In the genomic region with DNA sequence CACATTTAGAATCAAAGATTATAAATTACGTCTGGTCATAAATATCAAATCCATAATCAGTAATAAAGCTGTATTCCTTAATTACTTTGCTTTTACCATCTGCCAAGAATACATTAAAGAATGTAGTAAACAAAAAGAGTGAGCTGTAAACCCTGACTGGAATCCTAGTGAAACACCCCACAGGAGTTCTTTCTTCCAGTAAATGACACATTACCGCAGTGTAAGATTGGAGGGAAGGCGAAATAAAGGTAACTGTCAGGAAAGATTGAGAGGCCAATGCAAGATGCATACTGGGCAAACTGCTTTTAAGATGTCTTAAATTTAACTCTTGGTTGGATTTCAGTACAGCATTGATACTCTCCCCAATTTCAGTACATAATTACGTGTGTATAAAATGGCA, we compare ENCODE assay signal across 31 mouse cellular contexts.
DNase-seq lines count a peak whose midpoint lies in the region; ATAC-seq and TF ChIP-seq lines count a peak whose summit lies in the region.
"Had no signal": no experiment of that assay in that cellular context is flagged by ENCODE, and none has a peak within 500 bp of the region (broad histone marks: within the 10 kb centered on the region; RNA-seq: fewer than 3 reads in every experiment).

No protein-coding gene starts in this region.

- H3K36me3 ChIP-seq in forebrain, embryonic 16.5 days (ENCODE audit: control insufficient read depth, insufficient read depth): no peaks in the 10 kb centered on the region
- no peaks in the 10 kb centered on the region for H3K36me3 ChIP-seq in forebrain, embryonic 11.5 days (ENCODE audit: control insufficient read depth, insufficient read depth, low read length)
- H3K36me3 ChIP-seq in midbrain, postnatal 0 days (ENCODE audit: insufficient read depth, low read length): no peaks in the 10 kb centered on the region
- no peaks in the 10 kb centered on the region for H3K36me3 ChIP-seq in midbrain, embryonic 11.5 days (ENCODE audit: control insufficient read depth, insufficient read depth, low read length)
- no peaks in the 10 kb centered on the region for H3K36me3 ChIP-seq in hindbrain, embryonic 15.5 days
- no peaks in the 10 kb centered on the region for H3K36me3 ChIP-seq in neural tube, embryonic 14.5 days (ENCODE audit: control insufficient read depth, insufficient read depth, low read length)
- H3K36me3 ChIP-seq: embryonic facial prominence, embryonic 13.5 days; heart, embryonic 10.5 days; heart, embryonic 15.5 days; limb, embryonic 10.5 days; limb, embryonic 15.5 days; liver, embryonic 13.5 days; midbrain, embryonic 12.5 days had no signal

- peak; percentile 65 for ATAC-seq in forebrain, embryonic 16.5 days
- no peak for ATAC-seq in forebrain, embryonic 11.5 days (replicated peaks; ENCODE audit: low FRiP score)
- no peak for ATAC-seq in midbrain, postnatal 0 days (ENCODE audit: low FRiP score)
- ATAC-seq in midbrain, embryonic 11.5 days (ENCODE audit: low FRiP score): no peak
- ATAC-seq in hindbrain, embryonic 15.5 days (ENCODE audit: low FRiP score, low read depth): peak; percentile 65; the same call in 1 of the 2 replicates
- peak; percentile 76 for ATAC-seq in neural tube, embryonic 14.5 days (ENCODE audit: low read depth)
- ATAC-seq: CD4-positive, CD25-positive, alpha-beta regulatory T cell, adult 4 months; intestine, postnatal 0 days; lung, postnatal 0 days had no signal

- no peak for TF ChIP-seq CTCF in midbrain, postnatal 0 days (IDR thresholded peaks at IDR 0.05)

- H3K9me3 ChIP-seq in forebrain, embryonic 16.5 days (ENCODE audit: control insufficient read depth, low read length): no peaks in the 10 kb centered on the region
- no peaks in the 10 kb centered on the region for H3K9me3 ChIP-seq in forebrain, embryonic 11.5 days (ENCODE audit: control insufficient read depth, low read length)
- no peaks in the 10 kb centered on the region for H3K9me3 ChIP-seq in midbrain, postnatal 0 days (ENCODE audit: low read length)
- H3K9me3 ChIP-seq in midbrain, embryonic 11.5 days (ENCODE audit: control insufficient read depth, low read length): no peaks in the 10 kb centered on the region
- no peaks in the 10 kb centered on the region for H3K9me3 ChIP-seq in hindbrain, embryonic 15.5 days
- no peaks in the 10 kb centered on the region for H3K9me3 ChIP-seq in neural tube, embryonic 14.5 days (ENCODE audit: control insufficient read depth, low read length)
- H3K9me3 ChIP-seq: embryonic facial prominence, embryonic 13.5 days; heart, embryonic 10.5 days; heart, embryonic 15.5 days; limb, embryonic 10.5 days; limb, embryonic 15.5 days; liver, embryonic 13.5 days; midbrain, embryonic 12.5 days had no signal

- H3K27ac ChIP-seq in forebrain, embryonic 16.5 days (ENCODE audit: low read length): no peak overlapping the region
- H3K27ac ChIP-seq in forebrain, embryonic 11.5 days (ENCODE audit: low read depth, low read length): no peak overlapping the region
- H3K27ac ChIP-seq in midbrain, postnatal 0 days (ENCODE audit: low read depth, low read length): no peak overlapping the region
- no peak overlapping the region for H3K27ac ChIP-seq in midbrain, embryonic 11.5 days (ENCODE audit: low read depth, low read length)
- no peak overlapping the region for H3K27ac ChIP-seq in hindbrain, embryonic 15.5 days (replicated peaks)
- no peak overlapping the region; the same call in 1 of the 2 replicates for H3K27ac ChIP-seq in neural tube, embryonic 14.5 days (ENCODE audit: low read depth, low read length)
- H3K27ac ChIP-seq: embryonic facial prominence, embryonic 13.5 days; heart, embryonic 10.5 days; heart, embryonic 15.5 days; limb, embryonic 10.5 days; limb, embryonic 15.5 days; liver, embryonic 13.5 days; midbrain, embryonic 12.5 days had no signal

- no peak overlapping the region for H3K4me3 ChIP-seq in forebrain, embryonic 16.5 days (replicated peaks; ENCODE audit: low read length)
- no peak overlapping the region for H3K4me3 ChIP-seq in forebrain, embryonic 11.5 days (ENCODE audit: low read depth, low read length)
- no peak overlapping the region for H3K4me3 ChIP-seq in midbrain, postnatal 0 days (ENCODE audit: low read depth, low read length)
- H3K4me3 ChIP-seq in midbrain, embryonic 11.5 days (ENCODE audit: low read depth, low read length): no peak overlapping the region
- no peak overlapping the region for H3K4me3 ChIP-seq in hindbrain, embryonic 15.5 days
- no peak overlapping the region for H3K4me3 ChIP-seq in neural tube, embryonic 14.5 days (ENCODE audit: low read depth, low read length)
- H3K4me3 ChIP-seq: embryonic facial prominence, embryonic 13.5 days; heart, embryonic 10.5 days; heart, embryonic 15.5 days; limb, embryonic 10.5 days; limb, embryonic 15.5 days; liver, embryonic 13.5 days; midbrain, embryonic 12.5 days had no signal

- peaks cover 7% of the 10 kb centered on the region for H3K4me1 ChIP-seq in forebrain, embryonic 16.5 days (replicated peaks; ENCODE audit: control insufficient read depth, insufficient read depth, low read length)
- no peaks in the 10 kb centered on the region for H3K4me1 ChIP-seq in forebrain, embryonic 11.5 days (replicated peaks; ENCODE audit: control insufficient read depth, insufficient read depth, low read length)
- H3K4me1 ChIP-seq in midbrain, postnatal 0 days (ENCODE audit: insufficient read depth, low read length): no peaks in the 10 kb centered on the region
- no peaks in the 10 kb centered on the region for H3K4me1 ChIP-seq in midbrain, embryonic 11.5 days (ENCODE audit: control insufficient read depth, insufficient read depth, low read length)
- peaks cover 5% of the 10 kb centered on the region for H3K4me1 ChIP-seq in hindbrain, embryonic 15.5 days (replicated peaks)
- H3K4me1 ChIP-seq in neural tube, embryonic 14.5 days (ENCODE audit: control insufficient read depth, insufficient read depth, low read length): 0 out of 2 replicates have a peak, but pooled peaks cover 2% of the 10 kb centered on the region
- H3K4me1 ChIP-seq: embryonic facial prominence, embryonic 13.5 days; heart, embryonic 10.5 days; heart, embryonic 15.5 days; limb, embryonic 10.5 days; limb, embryonic 15.5 days; liver, embryonic 13.5 days; midbrain, embryonic 12.5 days had no signal

- 19% methylated on average over 4 of the region's 4 CpGs for WGBS in forebrain, embryonic 16.5 days
- WGBS in forebrain, embryonic 11.5 days: 65% methylated on average over 4 of the region's 4 CpGs
- 44% methylated on average over 4 of the region's 4 CpGs for WGBS in midbrain, postnatal 0 days
- 74% methylated on average over 4 of the region's 4 CpGs for WGBS in midbrain, embryonic 11.5 days
- 24% methylated on average over 4 of the region's 4 CpGs for WGBS in hindbrain, embryonic 15.5 days
- 21% methylated on average over 4 of the region's 4 CpGs for WGBS in neural tube, embryonic 14.5 days

- no peak overlapping the region for H3K9ac ChIP-seq in forebrain, embryonic 16.5 days (replicated peaks; ENCODE audit: low read depth, low read length)
- H3K9ac ChIP-seq in forebrain, embryonic 11.5 days (ENCODE audit: low read length): no peak overlapping the region
- no peak overlapping the region for H3K9ac ChIP-seq in midbrain, postnatal 0 days (replicated peaks; ENCODE audit: low read length, poor library complexity, severe bottlenecking)
- no peak overlapping the region for H3K9ac ChIP-seq in midbrain, embryonic 11.5 days (ENCODE audit: low read length)
- no peak overlapping the region for H3K9ac ChIP-seq in hindbrain, embryonic 15.5 days
- no peak overlapping the region for H3K9ac ChIP-seq in neural tube, embryonic 14.5 days (replicated peaks; ENCODE audit: low read depth, low read length)
- H3K9ac ChIP-seq: embryonic facial prominence, embryonic 13.5 days; heart, embryonic 15.5 days; limb, embryonic 15.5 days; liver, embryonic 13.5 days; midbrain, embryonic 12.5 days had no signal

- no peaks in the 10 kb centered on the region for H3K27me3 ChIP-seq in forebrain, embryonic 16.5 days (replicated peaks; ENCODE audit: control insufficient read depth, insufficient read depth, low read length)
- no peaks in the 10 kb centered on the region for H3K27me3 ChIP-seq in forebrain, embryonic 11.5 days (ENCODE audit: control insufficient read depth, insufficient read depth, low read length)
- H3K27me3 ChIP-seq in midbrain, postnatal 0 days (ENCODE audit: insufficient read depth, low read length): no peaks in the 10 kb centered on the region
- H3K27me3 ChIP-seq in midbrain, embryonic 11.5 days (ENCODE audit: control insufficient read depth, insufficient read depth, low read length): no peaks in the 10 kb centered on the region
- H3K27me3 ChIP-seq in hindbrain, embryonic 15.5 days: no peaks in the 10 kb centered on the region
- H3K27me3 ChIP-seq in neural tube, embryonic 14.5 days (ENCODE audit: control insufficient read depth, insufficient read depth, low read length): no peaks in the 10 kb centered on the region
- H3K27me3 ChIP-seq: embryonic facial prominence, embryonic 13.5 days; heart, embryonic 15.5 days; limb, embryonic 15.5 days; liver, embryonic 13.5 days; midbrain, embryonic 12.5 days had no signal

- H3K4me2 ChIP-seq in forebrain, embryonic 16.5 days (ENCODE audit: low read length): no peak overlapping the region
- no peak overlapping the region for H3K4me2 ChIP-seq in forebrain, embryonic 11.5 days (ENCODE audit: low read depth, low read length, severe bottlenecking)
- no peak overlapping the region for H3K4me2 ChIP-seq in midbrain, postnatal 0 days (ENCODE audit: low read depth, low read length, poor library complexity, severe bottlenecking)
- H3K4me2 ChIP-seq in midbrain, embryonic 11.5 days: no peak overlapping the region
- H3K4me2 ChIP-seq in hindbrain, embryonic 15.5 days: no peak overlapping the region
- H3K4me2 ChIP-seq in neural tube, embryonic 14.5 days (ENCODE audit: low read depth, low read length): no peak overlapping the region
- H3K4me2 ChIP-seq: embryonic facial prominence, embryonic 13.5 days; heart, embryonic 15.5 days; limb, embryonic 15.5 days; liver, embryonic 13.5 days; midbrain, embryonic 12.5 days had no signal

- no peak for DNase-seq in forebrain, embryonic 11.5 days (ENCODE audit: low spot score)
- DNase-seq in midbrain, postnatal 0 days (ENCODE audit: low spot score): peak; percentile 15
- no peak for DNase-seq in midbrain, embryonic 11.5 days (ENCODE audit: low spot score, missing footprints)
- DNase-seq in urinary bladder, postnatal 4 days (ENCODE audit: low spot score in 2 of 2): no peak
- DNase-seq in gastrocnemius, postnatal 4 days (ENCODE audit: low spot score in 2 of 2): no peak
- DNase-seq: adrenal gland, postnatal 14 days; cerebellum, adult 11-12 months; cerebellum, adult 9-11 months; gastrocnemius, postnatal 14 days; heart, adult 11 months; kidney, adult 9 months; kidney, postnatal 10 days; layer of hippocampus, postnatal 36 days; liver, embryonic 13.5 days; lung, adult 18-20 months; right cerebral cortex, adult 18-20 months; spleen, adult 18-20 months; thymus, adult 2 months; thymus, postnatal 36 days had no signal

Comparison
In these comparisons a context has a peak if more than half of its experiments do, and no peak if none do; other contexts are left out.
1. ATAC-seq: peak in forebrain, embryonic 16.5 days (single experiment), hindbrain, embryonic 15.5 days (single experiment) and neural tube, embryonic 14.5 days (single experiment); none in forebrain, embryonic 11.5 days (single experiment), midbrain, postnatal 0 days (single experiment) and midbrain, embryonic 11.5 days (single experiment).